Mouse (Mus musculus) left cerebral cortex, adult 11 months (tissue): ENCODE measurements around the gene Cfap97d1.

ENCODE experiments used
- DNase-seq: peaks from one replicate; pipeline ENCODE4 v3.0.0; 2022; ENCODE audit warnings: low spot score

The Cfap97d1 gene

GRCm38 (mm10) chr11:102011510-102011909, 27.4 kb downstream of the Cfap97d1 start:
- DNase-seq: no peak

DNA sequence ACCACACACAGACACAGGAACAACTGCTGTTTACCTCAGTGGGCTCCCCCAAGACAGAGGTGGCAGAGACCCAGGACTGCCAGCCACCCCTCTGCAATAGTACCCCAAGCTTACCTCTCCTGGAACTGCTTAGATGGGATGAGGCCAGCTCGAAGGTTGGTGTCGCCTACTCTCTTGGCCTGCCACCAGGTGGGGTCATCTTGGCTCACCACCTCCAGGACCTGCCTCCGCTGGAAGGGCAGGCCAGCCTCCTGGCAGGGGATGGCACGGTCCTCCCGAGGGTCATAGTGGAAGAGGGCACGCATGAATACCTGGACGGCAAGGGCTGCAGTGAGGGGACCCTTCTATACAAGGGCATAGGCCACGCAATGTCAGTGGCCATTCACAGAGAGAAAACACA, 29.1 kb downstream of the Cfap97d1 start:
- no peak for DNase-seq

DNA sequence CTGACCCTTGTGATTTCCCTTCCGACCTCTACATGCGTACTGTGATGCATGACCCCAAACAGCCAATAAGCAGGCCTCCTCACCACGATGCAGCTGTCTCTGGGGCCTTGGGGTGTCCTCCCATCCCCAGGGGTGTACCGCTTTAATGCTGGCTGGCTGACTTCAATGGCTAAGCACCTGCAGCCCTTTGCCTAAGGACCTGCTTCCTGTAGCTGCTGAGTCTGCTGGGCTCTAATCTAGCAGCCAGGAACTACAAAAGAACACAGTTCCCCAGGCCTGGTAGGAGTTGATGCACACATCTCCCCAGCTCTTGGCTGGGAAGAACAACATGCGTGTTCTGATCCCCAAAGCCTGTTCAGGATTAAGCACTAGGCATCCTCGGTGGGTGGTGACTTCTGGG, 31.4 kb downstream of the Cfap97d1 start:
- DNase-seq: no peak

GRCm38 (mm10) chr11:102016136-102016535, 32.1 kb downstream of the Cfap97d1 start:
- no peak for DNase-seq

DNA sequence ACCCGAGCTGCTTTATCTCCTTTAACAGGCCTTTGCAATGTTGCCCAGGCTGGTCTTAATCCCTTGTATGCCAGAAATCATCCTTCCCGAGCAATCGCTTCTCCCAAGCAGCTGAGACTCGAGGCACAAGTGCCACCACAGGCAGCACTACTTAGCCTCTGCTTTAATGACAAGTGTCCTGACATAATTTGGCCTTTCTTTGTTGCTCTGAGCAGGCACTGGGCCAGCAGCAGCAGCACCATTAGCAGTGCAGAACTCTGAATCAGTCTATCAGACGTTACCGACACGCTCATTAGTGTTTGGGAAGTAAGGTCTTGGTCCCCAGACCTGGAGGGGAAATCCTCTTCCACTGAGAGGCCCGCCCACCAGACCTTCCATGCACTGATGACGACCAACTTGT, 35.7 kb downstream of the Cfap97d1 start:
- DNase-seq: no peak

DNA sequence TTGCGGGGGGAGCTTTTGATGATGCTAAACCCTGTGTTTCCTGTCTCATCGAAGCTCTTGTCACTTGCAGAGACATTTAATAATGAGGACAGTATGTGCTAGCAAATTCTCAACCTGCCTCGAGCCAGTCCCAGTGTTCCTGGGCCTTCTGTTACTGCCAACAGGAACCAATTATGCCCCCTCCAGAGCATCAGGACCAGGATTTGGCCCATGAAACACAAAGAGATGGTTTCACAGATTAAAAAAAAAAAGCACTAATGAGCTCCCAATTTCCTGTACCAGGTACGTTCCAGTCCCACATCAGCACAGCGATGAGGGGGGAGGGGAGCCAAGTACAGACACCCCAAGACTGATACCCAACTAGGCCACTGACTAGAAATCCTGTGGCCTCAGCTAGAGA, 37.1 kb downstream of the Cfap97d1 start:
- no peak for DNase-seq

DNA sequence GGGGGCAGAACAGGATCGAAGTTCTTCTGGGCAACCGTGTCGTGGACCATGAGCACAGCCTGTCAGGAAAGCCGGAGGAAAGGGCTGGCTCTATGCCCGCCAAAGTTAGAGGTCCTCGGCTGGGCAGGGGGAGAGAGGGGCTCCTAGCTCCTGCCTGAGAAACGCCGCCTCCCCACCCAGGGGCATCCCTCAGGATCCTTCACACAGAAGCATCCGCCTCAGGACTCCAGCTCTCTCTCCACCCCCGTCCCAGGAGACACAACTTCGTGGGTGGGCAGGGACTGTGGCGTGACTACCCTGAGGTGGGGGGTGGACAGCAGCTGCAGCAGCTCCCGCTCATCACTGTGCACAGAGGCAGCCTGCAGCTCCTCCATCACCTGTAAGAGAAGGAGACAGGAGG, 39.3 kb downstream of the Cfap97d1 start:
- no peak for DNase-seq

DNA sequence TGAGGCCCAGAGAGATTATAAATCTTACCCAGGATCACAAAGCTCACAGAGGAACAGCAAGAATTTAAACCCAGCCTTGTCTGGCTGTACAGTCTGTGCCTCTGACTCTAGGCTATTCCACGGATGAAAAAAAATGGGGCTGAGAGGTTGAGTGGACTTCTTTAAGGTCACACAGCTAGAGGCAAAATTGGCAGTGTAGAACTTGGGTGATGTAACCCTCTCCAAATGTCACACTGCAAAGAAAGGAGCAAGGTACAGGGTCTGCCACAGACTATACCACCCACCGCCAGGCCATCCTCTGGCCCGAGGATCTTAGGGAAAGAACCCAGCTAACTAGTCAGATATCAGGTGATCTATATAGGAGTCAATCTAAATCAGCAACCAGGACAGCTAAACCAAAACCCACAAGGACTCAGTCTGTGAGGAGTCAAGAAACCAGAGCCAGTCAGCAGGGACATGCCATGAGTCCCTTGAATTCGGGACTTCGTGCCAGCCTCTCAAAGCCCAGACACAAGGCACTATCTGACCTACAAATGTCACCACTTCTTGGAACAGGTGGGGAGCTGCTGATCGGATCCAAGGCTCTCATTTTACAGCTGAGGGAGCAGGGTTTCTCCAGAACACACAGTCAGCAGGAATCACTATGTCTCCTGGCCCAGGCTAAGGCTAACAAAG, 40.1 kb downstream of the Cfap97d1 start:
- no peak for DNase-seq

- DNase-seq: no peak
Measured at GRCm38 (mm10) chr11:102024875-102025274, 40.8 kb downstream of the Cfap97d1 start.

DNA sequence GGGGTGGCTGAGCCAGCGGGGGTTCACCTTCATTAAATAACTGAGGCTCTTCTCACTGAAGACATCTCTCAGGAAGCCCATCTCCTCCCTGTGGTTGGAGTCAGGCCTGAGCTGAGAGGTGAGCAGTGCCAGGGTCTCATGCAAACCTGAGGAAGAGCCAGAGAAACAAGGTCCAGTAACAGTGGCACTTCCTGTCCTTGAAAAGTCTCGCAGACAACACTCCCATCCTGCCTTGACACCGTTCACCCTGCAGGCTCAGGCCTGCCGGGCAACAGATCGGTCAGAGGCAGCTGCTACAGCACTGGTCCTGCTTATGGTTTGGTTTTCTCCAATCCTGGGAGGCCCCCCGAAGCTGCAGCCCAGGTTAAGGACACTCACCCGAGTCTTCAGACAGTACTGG, 41.3 kb downstream of the Cfap97d1 start:
- no peak for DNase-seq

- no peak for DNase-seq
Measured at GRCm38 (mm10) chr11:102025991-102026660, 42.0 kb downstream of the Cfap97d1 start.

DNA sequence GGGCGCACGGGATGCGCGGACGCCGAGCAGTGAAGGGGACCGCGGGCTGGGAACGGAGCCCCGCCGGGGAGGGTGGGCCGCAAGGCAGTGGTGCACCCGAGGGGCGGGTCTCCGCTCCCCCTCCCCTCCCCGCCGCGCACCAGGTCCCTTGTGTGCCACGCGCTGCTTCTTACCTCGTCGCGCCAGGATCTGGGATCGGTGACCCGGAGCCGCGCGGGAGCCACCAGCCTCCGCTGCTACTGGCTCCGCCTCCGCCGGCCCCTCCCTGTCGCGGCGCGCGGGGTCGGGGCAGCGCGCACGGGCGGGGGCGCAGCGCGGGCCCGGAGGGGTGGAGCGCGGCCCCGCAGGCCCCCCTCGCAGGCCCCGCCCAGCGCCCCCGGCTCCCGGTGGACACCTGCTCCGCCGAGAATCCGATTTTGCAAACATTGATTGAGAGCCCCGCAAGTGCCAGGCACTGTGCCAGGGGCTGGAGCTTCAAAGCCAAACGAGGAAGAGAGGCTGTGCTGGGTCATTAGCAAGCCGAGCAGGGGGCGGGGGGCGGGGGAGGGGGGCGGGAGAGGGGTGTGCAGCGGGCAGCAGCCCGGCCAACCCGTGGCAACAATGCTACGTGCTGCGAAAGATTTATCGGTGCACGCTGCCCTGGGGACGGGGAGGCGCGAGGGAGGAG, 42.7 kb downstream of the Cfap97d1 start:
- DNase-seq: no peak

- DNase-seq: no peak
Measured at GRCm38 (mm10) chr11:102027361-102028017, 43.4 kb downstream of the Cfap97d1 start.

GRCm38 (mm10) chr11:102028087-102028816, 44.2 kb downstream of the Cfap97d1 start, which contains the start of gene Mpp3:
Gene Mpp3 (minus strand): TSS chr11:102028461.
- no peak for DNase-seq

GRCm38 (mm10) chr11:102029304-102029703, 45.2 kb downstream of the Cfap97d1 start:
- DNase-seq: no peak

GRCm38 (mm10) chr11:102029966-102030365, 45.9 kb downstream of the Cfap97d1 start:
- no peak for DNase-seq

- no peak for DNase-seq
Measured at GRCm38 (mm10) chr11:102031149-102031548, 47.1 kb downstream of the Cfap97d1 start.

- no peak for DNase-seq
Measured at GRCm38 (mm10) chr11:102033055-102033591, 49.0 kb downstream of the Cfap97d1 start.

GRCm38 (mm10) chr11:102034887-102035286, 50.8 kb downstream of the Cfap97d1 start:
- no peak for DNase-seq

DNA sequence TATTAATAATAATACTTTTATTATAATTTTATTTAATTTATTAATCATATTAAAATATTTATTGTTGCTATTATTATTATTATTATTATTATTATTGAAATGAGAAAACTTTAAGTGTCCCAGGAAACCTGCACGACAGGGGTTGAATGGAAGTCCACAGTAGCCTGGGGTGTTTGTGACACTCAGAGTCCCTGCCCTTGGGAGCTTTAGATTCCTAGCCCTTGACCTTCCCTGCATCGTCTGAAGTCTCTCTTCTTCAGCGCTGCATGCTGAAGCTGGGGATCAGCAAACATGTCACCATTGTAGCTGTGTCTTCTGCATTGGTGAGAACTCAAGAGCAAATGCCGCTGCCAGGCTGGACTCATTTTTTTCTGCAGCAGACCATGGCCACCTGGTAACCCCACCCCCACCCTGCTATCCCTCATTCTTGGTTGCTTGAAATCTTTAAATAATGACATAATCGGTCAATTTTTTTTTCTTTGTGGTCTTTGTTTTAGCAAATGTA, 51.4 kb downstream of the Cfap97d1 start:
- no peak for DNase-seq

- no peak for DNase-seq
Measured at GRCm38 (mm10) chr11:102036336-102036735, 52.3 kb downstream of the Cfap97d1 start.
